Mouse (Mus musculus) intestine, postnatal 0 days (tissue): ENCODE data around the gene Rabl3. TPM values are rescaled to one million over a fixed set of nuclear protein-coding genes. Genes with fewer than 3 reads are reported as not detected.

Source experiments
- ATAC-seq: fragments of 200-750 bp; cut with Nextera tagmentation; 2 replicates; pipeline ENCODE4 v1.8.0; 2017; ENCODE audit warnings: mild to moderate bottlenecking, moderate TSS enrichment, moderate library complexity
- H3K27ac ChIP-seq: fragments of 300-500 bp; sonication (generic); 2 replicates; pipeline ENCODE4 v1.5.1; 2014; ENCODE audit warnings: mild to moderate bottlenecking, low read depth, low read length, moderate library complexity
- H3K27me3 ChIP-seq: fragments of 300-500 bp; sonication (generic); replicated peaks from 2 replicates; pipeline ENCODE4 v1.6.1; 2014; ENCODE audit warnings: low read length, mixed read lengths; ENCODE audit not compliant: control insufficient read depth, insufficient read depth
- H3K36me3 ChIP-seq: fragments of 300-500 bp; sonication (generic); 2 replicates; pipeline ENCODE4 v1.6.1; 2014; ENCODE audit warnings: mild to moderate bottlenecking, moderate library complexity; ENCODE audit not compliant: control insufficient read depth, insufficient read depth
- H3K4me1 ChIP-seq: fragments of 300-500 bp; sonication (generic); replicated peaks from 2 replicates; pipeline ENCODE4 v1.6.1; 2014; ENCODE audit warnings: antibody characterized with exemption, low read length, mixed read lengths; ENCODE audit not compliant: control insufficient read depth, insufficient read depth
- H3K4me2 ChIP-seq: fragments of 300-500 bp; sonication (generic); replicated peaks from 2 replicates; pipeline ENCODE4 v1.6.1; 2014; ENCODE audit warnings: low read depth, mild to moderate bottlenecking, moderate library complexity
- H3K4me3 ChIP-seq: fragments of 300-500 bp; sonication (generic); 2 replicates; pipeline ENCODE4 v1.5.1; 2014; ENCODE audit warnings: low read depth, low read length
- H3K9ac ChIP-seq: fragments of 300-500 bp; sonication (generic); 2 replicates; pipeline ENCODE4 v1.6.1; 2014; ENCODE audit warnings: mild to moderate bottlenecking, low read depth, low read length
- H3K9me3 ChIP-seq: fragments of 300-500 bp; sonication (generic); 2 replicates; pipeline ENCODE4 v1.6.1; 2016; ENCODE audit warnings: mixed run types; ENCODE audit not compliant: control insufficient read depth
- CTCF ChIP-seq: sonication (generic); IDR thresholded peaks from 2 replicates; pipeline ENCODE4 v1.5.1; 2016; ENCODE audit warnings: low read depth, mild to moderate bottlenecking, control low read depth, antibody characterized with exemption, moderate library complexity
- WGBS: fragments of 180-500 bp; shearing (Covaris S2); extraction: QIAGEN DNeasy Blood & Tissue Kit; methylation state at CpG from one replicate; pipeline ENCODE4 v1.1.7; 2014; 5-methylcytosine and 5-hydroxymethylcytosine counted together
- polyA plus RNA-seq: library from polyadenylated mRNA; unstranded; fragments of >200 nt; fragmentation: Nextera tagmentation; extraction: Ambion mirVana; gene quantifications from 2 replicates; pipeline ENCODE4 v1.2.1, GENCODE M21; 2015

The Rabl3 gene
- polyA plus RNA-seq, 1 experiment from 2014 or later: 25.6 TPM

DNA sequence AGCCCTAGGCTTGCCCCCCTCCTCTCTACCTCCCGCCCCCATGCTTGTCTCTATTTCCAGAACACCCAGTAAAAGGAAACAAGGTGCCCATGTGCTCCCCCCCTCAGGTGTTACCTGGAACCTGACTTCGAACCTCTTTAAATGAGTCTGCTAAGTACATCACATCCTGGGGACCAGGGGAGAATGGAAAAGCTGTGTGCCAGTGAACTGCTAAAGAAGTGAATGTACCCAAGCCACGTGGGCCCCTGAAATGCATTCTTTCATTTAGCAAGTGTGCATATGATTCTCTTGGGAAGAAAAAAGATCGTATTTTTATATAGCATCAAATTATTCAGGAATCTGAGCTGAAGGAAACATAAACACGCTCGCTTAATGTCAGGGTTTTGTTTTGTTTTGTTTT is 44.1 kb downstream of the Rabl3 start:
- no peaks in the 10 kb centered on the region for H3K36me3 ChIP-seq
- no peak for TF ChIP-seq CTCF
- 45% methylated on average over 6 of the region's 6 CpGs for WGBS
- H3K4me2 ChIP-seq: peak overlapping the region; percentile 66
- H3K27ac ChIP-seq: peak overlapping the region; percentile 81
- peak overlapping the region; percentile 28; the same call in 1 of the 2 replicates for H3K4me3 ChIP-seq
- peaks cover 7% of the 10 kb centered on the region for H3K4me1 ChIP-seq
- H3K9me3 ChIP-seq: no peaks in the 10 kb centered on the region
- no peaks in the 10 kb centered on the region for H3K27me3 ChIP-seq
- no peak for ATAC-seq
- H3K9ac ChIP-seq: no peak overlapping the region

DNA sequence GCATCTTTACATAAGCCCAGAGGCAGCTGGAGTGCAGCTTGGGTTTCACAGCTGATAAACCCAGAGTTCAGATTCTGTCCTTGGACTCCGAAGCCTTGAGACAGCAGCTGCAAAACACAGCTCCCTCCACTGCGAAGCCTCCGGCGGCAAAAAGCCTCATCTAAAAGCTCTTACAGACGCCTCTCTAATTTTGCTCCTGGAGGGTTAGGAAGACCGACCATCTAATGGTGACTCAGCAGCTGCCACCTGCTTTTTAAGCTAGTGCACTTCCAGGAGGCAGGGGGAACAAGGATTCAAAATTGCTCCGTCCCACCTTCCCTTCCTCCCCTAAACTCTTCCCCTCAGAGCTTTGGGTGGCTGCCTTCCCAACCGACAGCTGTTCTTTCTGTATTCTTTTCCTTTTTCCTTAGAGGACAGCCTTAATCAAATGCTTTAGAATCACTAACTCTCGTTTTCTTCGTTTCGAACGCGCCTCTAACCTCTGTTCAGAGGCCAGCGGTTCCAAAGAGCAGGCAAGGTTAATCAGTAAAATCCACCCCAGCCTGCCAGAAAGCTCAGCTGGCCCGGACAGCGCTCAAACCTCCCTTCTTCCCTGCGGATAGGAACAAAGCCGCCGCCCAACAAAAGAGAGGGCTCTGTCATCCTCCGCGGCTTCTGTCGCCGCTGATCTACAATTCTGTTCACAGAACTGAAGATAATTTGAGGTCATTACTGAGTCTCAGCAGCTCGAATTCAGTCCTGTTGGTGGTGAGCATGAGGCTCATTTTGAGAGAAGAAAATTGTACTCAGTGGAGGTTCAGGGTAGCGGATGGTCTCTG is 44.7 kb downstream of the Rabl3 start:
- Histone ChIP-seq H3K4me1 (peaks cover 7% of the 10 kb centered on the region), H3K4me3 (peak overlapping the region; percentile 28), H3K9ac (no peak overlapping the region), H3K9me3 (no peaks in the 10 kb centered on the region), H3K27me3 (no peaks in the 10 kb centered on the region), H3K4me2 (peak overlapping the region; percentile 66), H3K27ac (peak overlapping the region; percentile 81), H3K36me3 (no peaks in the 10 kb centered on the region)
- ATAC-seq: peak; percentile 79
- TF ChIP-seq CTCF: no peak
- 5% methylated on average over 25 of the region's 25 CpGs for WGBS

- Histone ChIP-seq H3K4me3 (no peak overlapping the region), H3K9ac (no peak overlapping the region), H3K4me1 (peaks cover 7% of the 10 kb centered on the region), H3K27me3 (no peaks in the 10 kb centered on the region), H3K4me2 (peak overlapping the region; percentile 66; the same call in 1 of the 2 replicates), H3K27ac (no peak overlapping the region; the same call in 1 of the 2 replicates), H3K9me3 (no peaks in the 10 kb centered on the region), H3K36me3 (no peaks in the 10 kb centered on the region)
- TF ChIP-seq CTCF: no peak
- 71% methylated on average over 8 of the region's 8 CpGs for WGBS
- ATAC-seq: no peak
Observed at GRCm38 (mm10) chr16:37585129-37585563, 45.5 kb downstream of the Rabl3 start.

GRCm38 (mm10) chr16:37590921-37591320 is 51.2 kb downstream of the Rabl3 start:
- Histone ChIP-seq H3K4me3 (no peak overlapping the region), H3K4me1 (peaks cover 3% of the 10 kb centered on the region; the same call in 1 of the 2 replicates), H3K36me3 (no peaks in the 10 kb centered on the region), H3K9ac (no peak overlapping the region), H3K4me2 (no peak overlapping the region), H3K27ac (peak overlapping the region; percentile 28), H3K9me3 (no peaks in the 10 kb centered on the region), H3K27me3 (no peaks in the 10 kb centered on the region)
- peak; percentile 64 for ATAC-seq
- 50% methylated on average over 3 of the region's 3 CpGs for WGBS
- no peak for TF ChIP-seq CTCF

- Histone ChIP-seq H3K27ac (peak overlapping the region; percentile 28), H3K36me3 (no peaks in the 10 kb centered on the region), H3K4me2 (no peak overlapping the region), H3K9ac (no peak overlapping the region), H3K27me3 (no peaks in the 10 kb centered on the region), H3K4me1 (peaks cover 3% of the 10 kb centered on the region; the same call in 1 of the 2 replicates), H3K4me3 (no peak overlapping the region), H3K9me3 (no peaks in the 10 kb centered on the region)
- ATAC-seq: peak; percentile 64
- TF ChIP-seq CTCF: no peak
- 72% methylated on average over 8 of the region's 8 CpGs for WGBS
Observed at GRCm38 (mm10) chr16:37591551-37591950, 51.9 kb downstream of the Rabl3 start.

GRCm38 (mm10) chr16:37597412-37597811 is 57.7 kb downstream of the Rabl3 start:
- Histone ChIP-seq H3K36me3 (no peaks in the 10 kb centered on the region), H3K9ac (no peak overlapping the region), H3K4me3 (no peak overlapping the region), H3K4me2 (0 out of 2 replicates have a peak overlapping the region, but pooled peaks have one; percentile 25), H3K27ac (no peak overlapping the region), H3K27me3 (no peaks in the 10 kb centered on the region), H3K4me1 (no peaks in the 10 kb centered on the region), H3K9me3 (no peaks in the 10 kb centered on the region)
- WGBS: 36% methylated on average over 5 of the region's 5 CpGs
- TF ChIP-seq CTCF: no peak
- ATAC-seq: peak; percentile 75
